Comparison of ENCODE assay signal across 8 mouse cellular contexts in the genomic region with DNA sequence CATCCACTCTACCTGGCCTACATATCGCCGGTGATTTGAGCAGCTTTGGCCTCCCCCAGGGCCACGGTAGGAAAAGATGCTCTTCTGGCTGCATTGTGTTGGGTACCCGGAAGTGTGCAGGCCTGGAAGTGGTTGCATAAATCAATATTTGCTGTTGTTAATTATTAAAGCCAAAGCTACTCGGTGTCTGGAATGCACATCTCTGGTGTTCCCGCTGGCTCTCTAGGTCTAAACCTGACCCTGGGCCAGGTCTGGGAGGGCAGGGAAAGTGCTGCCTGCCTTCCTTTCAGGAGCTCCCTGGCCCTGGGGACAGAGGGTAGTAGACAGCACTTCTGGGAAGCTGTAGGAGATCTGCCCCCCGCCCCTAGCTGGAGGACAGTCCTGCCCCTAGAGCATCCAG. TPM values are rescaled to one million over a fixed set of nuclear protein-coding genes. Genes with fewer than 3 reads are reported as not detected.
DNase-seq lines count a peak whose midpoint lies in the region; ATAC-seq lines count a peak whose summit lies in the region.

No protein-coding gene starts in this region.

- H3K4me3 ChIP-seq in forebrain, embryonic 11.5 days (ENCODE audit: low read depth, low read length), result no peak overlapping the region
- H3K4me3 ChIP-seq in forebrain, embryonic 16.5 days (replicated peaks; ENCODE audit: low read length), result no peak overlapping the region
- H3K4me3 ChIP-seq in neural tube, embryonic 11.5 days (ENCODE audit: low read depth, low read length), result no peak overlapping the region

- 0 out of 2 replicates have a peak, but pooled peaks cover 2% of the 10 kb centered on the region for H3K27me3 ChIP-seq in forebrain, embryonic 11.5 days (ENCODE audit: control insufficient read depth, insufficient read depth, low read length)
- no peaks in the 10 kb centered on the region for H3K27me3 ChIP-seq in forebrain, embryonic 16.5 days (replicated peaks; ENCODE audit: control insufficient read depth, insufficient read depth, low read length)
- H3K27me3 ChIP-seq in neural tube, embryonic 11.5 days (ENCODE audit: control insufficient read depth, insufficient read depth, low read length), result no peaks in the 10 kb centered on the region

- 81% methylated on average over 7 of the region's 7 CpGs for WGBS in forebrain, embryonic 11.5 days
- 81% methylated on average over 7 of the region's 7 CpGs for WGBS in forebrain, embryonic 16.5 days
- 74% methylated on average over 7 of the region's 7 CpGs for WGBS in neural tube, embryonic 11.5 days

- H3K9ac ChIP-seq in forebrain, embryonic 11.5 days (ENCODE audit: low read length), result peak overlapping the region; percentile 6; the same call in 1 of the 2 replicates
- H3K9ac ChIP-seq in forebrain, embryonic 16.5 days (replicated peaks; ENCODE audit: low read depth, low read length), result no peak overlapping the region
- H3K9ac ChIP-seq in neural tube, embryonic 11.5 days (ENCODE audit: low read length), result no peak overlapping the region

- H3K4me1 ChIP-seq in forebrain, embryonic 11.5 days (replicated peaks; ENCODE audit: control insufficient read depth, insufficient read depth, low read length), result peaks cover 9% of the 10 kb centered on the region
- peaks cover 19% of the 10 kb centered on the region for H3K4me1 ChIP-seq in forebrain, embryonic 16.5 days (replicated peaks; ENCODE audit: control insufficient read depth, insufficient read depth, low read length)
- peaks cover 15% of the 10 kb centered on the region for H3K4me1 ChIP-seq in neural tube, embryonic 11.5 days (ENCODE audit: control insufficient read depth, insufficient read depth, low read length)

- H3K36me3 ChIP-seq in forebrain, embryonic 11.5 days (ENCODE audit: control insufficient read depth, insufficient read depth, low read length), result no peaks in the 10 kb centered on the region
- H3K36me3 ChIP-seq in forebrain, embryonic 16.5 days (ENCODE audit: control insufficient read depth, insufficient read depth), result no peaks in the 10 kb centered on the region
- no peaks in the 10 kb centered on the region for H3K36me3 ChIP-seq in neural tube, embryonic 11.5 days (ENCODE audit: control insufficient read depth, insufficient read depth, low read length)

- peak overlapping the region; percentile 80; the same call in 1 of the 2 replicates for H3K4me2 ChIP-seq in forebrain, embryonic 11.5 days (ENCODE audit: low read depth, low read length, severe bottlenecking)
- H3K4me2 ChIP-seq in forebrain, embryonic 16.5 days (ENCODE audit: low read length), result no peak overlapping the region
- no peak overlapping the region; the same call in 1 of the 2 replicates for H3K4me2 ChIP-seq in neural tube, embryonic 11.5 days (ENCODE audit: low read depth)

- no peaks in the 10 kb centered on the region for H3K9me3 ChIP-seq in forebrain, embryonic 11.5 days (ENCODE audit: control insufficient read depth, low read length)
- H3K9me3 ChIP-seq in forebrain, embryonic 16.5 days (ENCODE audit: control insufficient read depth, low read length), result no peaks in the 10 kb centered on the region
- H3K9me3 ChIP-seq in neural tube, embryonic 11.5 days (ENCODE audit: control insufficient read depth, low read length), result no peaks in the 10 kb centered on the region

- ATAC-seq in forebrain, embryonic 11.5 days (replicated peaks; ENCODE audit: low FRiP score), result no peak
- no peak for ATAC-seq in forebrain, embryonic 16.5 days
- no peak for ATAC-seq in neural tube, embryonic 11.5 days (ENCODE audit: insufficient read depth, low FRiP score, low TSS enrichment)

- no peak overlapping the region for H3K27ac ChIP-seq in forebrain, embryonic 11.5 days (ENCODE audit: low read depth, low read length)
- no peak overlapping the region for H3K27ac ChIP-seq in forebrain, embryonic 16.5 days (ENCODE audit: low read length)
- peak overlapping the region; percentile 29; the same call in 1 of the 2 replicates for H3K27ac ChIP-seq in neural tube, embryonic 11.5 days (ENCODE audit: low read depth, low read length)

- no peak for DNase-seq in forebrain, embryonic 11.5 days (ENCODE audit: low spot score)
- no peak for DNase-seq in neural tube, embryonic 11.5 days (ENCODE audit: low spot score)
- DNase-seq in neural tube, embryonic 10.5 days (ENCODE audit: extremely low spot score, low spot score), result no peak
- DNase-seq in lung, postnatal 10 days, result peak; percentile 48
- no peak for DNase-seq in spleen, postnatal 36 days (ENCODE audit: low spot score in 2 of 2)
- no peak for DNase-seq in adrenal gland, adult (ENCODE audit: inconsistent age in 2 of 2, low spot score in 1 of 2)
- no peak for DNase-seq in thymus, postnatal 0 days (ENCODE audit: low spot score)

RNA-seq across cellular contexts. Expression of gene Rap1gap, which starts 42.0 kb away (rescaled TPM):
- polyA plus RNA-seq in forebrain, embryonic 11.5 days (2014; fragmentation: Nextera tagmentation; extraction: Ambion mirVana), result 4.4 and 7.7 TPM in 2 replicates
- 35.4 and 51.6 TPM in 2 replicates for polyA plus RNA-seq in forebrain, embryonic 16.5 days (2015; fragmentation: Nextera tagmentation; extraction: Ambion mirVana)
- polyA plus RNA-seq in neural tube, embryonic 11.5 days (2014; fragmentation: Nextera tagmentation; extraction: Ambion mirVana), result 7.5 and 10.0 TPM in 2 replicates
- 5.5 TPM in 2 replicates for polyA plus RNA-seq in thymus, postnatal 0 days (2015; fragmentation: Nextera tagmentation; extraction: Ambion mirVana)
